Mouse (Mus musculus) brain, embryonic 14.5 days (tissue): ENCODE measurements around the gene Gm12216.
"Not testable (repeated sequence)": the region's sequence is repeated elsewhere in the genome, so short reads cannot be mapped to it uniquely, and the experiment has no call there.

Experiments
- CTCF ChIP-seq: fragments of 200-500 bp; IDR thresholded peaks from 2 replicates; pipeline ENCODE4 v1.5.1; 2012; ENCODE audit warnings: inconsistent platforms, mild to moderate bottlenecking, moderate library complexity, borderline replicate concordance; ENCODE audit not compliant: insufficient read depth, insufficient read length; ENCODE audit errors: extremely low read depth
- POLR2A ChIP-seq: fragments of 200-500 bp; IDR thresholded peaks from 2 replicates; pipeline ENCODE4 v1.6.1; 2012; ENCODE audit warnings: mild to moderate bottlenecking, inconsistent platforms, borderline replicate concordance; ENCODE audit not compliant: poor library complexity, insufficient read depth, insufficient read length, severe bottlenecking; ENCODE audit errors: extremely low read depth

- TF ChIP-seq POLR2A, CTCF: not testable (repeated sequence)
Measured at GRCm38 (mm10) chr11:53860944-53861343, 1.9 kb upstream of the Gm12216 start.
